Mouse (Mus musculus) testis, postnatal 14 days (tissue): ENCODE measurements at regions not wholly inside any gene's neighbourhood (a gene's known extent, or its start where the extent isn't known, plus 50 kb on each side); places are given as distances from the start of the nearest gene placed in this dataset.

ENCODE experiments used
- DNase-seq: peaks from one replicate; pipeline ENCODE4 v3.0.0; 2021; ENCODE audit warnings: low spot score

DNA sequence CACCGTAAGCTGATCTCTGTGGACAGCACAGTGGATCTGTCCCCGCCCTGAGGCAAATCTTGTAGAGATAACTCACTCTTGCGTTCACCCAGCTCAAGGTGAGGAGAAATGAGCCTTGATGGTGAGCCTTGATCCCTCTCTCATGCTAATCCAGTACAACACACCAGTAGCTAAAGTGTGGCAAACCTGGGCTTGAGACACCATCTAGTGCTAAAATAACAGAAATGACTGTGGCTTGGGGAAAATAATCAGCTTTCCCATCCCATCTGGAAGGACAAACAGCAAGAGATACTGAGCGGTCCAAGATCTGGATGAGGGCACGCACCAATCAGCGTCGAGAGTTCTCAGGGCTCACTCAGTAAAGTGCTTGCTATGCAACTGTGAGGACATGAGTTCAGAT, 50.9 kb upstream of the Cbln4 start:
- no peak for DNase-seq

DNA sequence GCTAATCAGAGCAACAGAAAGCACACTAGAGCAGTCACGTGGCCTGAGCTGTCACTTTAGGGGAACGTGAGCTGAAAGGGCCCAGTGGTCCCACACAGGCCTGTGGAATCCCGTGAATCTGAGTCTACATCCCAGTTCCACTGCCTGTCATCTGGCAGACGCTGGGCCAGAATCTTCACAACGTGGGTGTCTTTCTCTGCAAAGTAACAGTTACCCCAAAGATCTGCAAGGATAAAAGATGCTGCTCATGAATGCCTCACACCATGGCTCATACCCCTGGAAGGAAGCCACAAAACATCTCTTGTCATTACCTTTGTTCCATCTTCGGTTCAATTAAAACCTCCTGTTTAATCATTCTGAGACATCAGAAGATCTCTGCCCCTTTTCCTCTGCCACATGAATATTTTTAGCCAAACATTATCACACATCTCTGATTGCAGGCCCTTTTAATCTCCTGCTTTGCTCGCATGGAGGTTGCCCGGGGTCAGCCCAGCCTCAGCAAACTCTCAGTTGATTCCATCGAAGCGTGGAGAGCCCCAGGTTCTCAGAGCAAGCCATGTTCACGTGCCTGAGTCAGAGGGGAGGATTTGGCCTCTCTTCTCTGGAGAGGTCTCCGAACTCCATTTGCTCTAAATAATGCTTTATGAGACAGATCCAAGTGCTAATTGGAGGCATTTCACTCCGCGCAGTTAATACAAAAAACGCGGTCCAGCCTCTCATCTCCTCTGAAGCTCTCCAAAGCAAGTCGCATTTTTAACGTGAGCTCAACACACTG, 60.8 kb upstream of the Cbln4 start:
- DNase-seq = no peak

DNA sequence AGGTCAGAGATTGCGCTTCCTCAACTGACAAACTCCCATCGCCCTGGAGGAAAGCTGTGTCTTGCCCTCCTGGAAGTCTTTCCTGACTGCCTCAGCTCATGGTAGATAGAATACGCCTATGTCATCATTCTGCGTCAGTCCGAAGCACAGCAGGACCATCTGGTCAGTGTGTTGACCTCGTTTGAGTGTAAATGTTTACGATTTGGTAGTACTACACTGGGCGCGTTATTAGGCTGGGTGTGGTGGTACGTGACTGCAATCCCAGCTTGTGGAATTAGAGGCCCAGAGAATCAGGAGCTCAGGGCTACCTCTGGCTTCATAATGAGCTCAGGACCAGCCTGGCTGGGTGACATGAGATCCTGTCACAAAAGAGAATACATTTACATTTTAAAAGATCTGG, 62.0 kb upstream of the Cbln4 start:
- no peak for DNase-seq

DNA sequence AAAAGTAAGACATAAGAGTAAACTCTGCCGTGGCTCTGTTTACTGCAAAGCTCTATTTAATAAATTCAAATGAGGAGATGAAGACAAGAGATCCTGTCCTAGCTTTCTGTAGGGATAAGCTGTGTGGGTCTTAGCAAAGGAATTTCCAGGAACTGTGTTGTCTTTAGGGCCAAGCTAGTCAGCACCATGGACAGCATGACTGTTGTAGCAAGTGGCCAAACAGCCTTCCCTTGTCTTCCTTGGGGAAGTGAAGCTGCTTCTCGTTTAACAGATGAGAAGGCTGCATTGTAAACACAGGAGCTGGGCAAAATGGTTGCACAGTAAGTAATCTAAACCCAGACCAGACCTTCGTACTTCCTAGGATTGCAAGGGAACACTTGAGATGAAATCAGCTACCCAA, 67.4 kb upstream of the Cbln4 start:
- DNase-seq = peak; percentile 11

DNA sequence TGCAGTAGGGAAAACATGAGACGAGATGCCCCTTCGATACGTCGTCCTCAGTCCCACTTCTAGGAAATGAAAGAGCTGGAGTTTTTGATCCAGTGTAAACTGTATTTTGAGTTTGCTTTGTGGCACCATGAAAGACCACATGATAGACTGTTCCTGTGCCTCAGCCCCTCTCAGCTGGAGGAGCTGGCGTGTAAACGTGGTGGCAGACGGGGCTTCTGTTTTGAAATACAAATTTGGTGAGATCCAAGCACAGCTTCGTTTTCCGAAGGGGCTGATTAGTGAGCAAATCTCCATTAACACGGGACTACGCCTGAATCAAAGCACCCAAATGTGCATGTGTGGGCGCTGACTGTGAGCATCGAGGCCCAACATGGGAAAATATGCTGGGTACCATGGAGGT, 70.4 kb upstream of the Cbln4 start:
- DNase-seq = no peak

DNA sequence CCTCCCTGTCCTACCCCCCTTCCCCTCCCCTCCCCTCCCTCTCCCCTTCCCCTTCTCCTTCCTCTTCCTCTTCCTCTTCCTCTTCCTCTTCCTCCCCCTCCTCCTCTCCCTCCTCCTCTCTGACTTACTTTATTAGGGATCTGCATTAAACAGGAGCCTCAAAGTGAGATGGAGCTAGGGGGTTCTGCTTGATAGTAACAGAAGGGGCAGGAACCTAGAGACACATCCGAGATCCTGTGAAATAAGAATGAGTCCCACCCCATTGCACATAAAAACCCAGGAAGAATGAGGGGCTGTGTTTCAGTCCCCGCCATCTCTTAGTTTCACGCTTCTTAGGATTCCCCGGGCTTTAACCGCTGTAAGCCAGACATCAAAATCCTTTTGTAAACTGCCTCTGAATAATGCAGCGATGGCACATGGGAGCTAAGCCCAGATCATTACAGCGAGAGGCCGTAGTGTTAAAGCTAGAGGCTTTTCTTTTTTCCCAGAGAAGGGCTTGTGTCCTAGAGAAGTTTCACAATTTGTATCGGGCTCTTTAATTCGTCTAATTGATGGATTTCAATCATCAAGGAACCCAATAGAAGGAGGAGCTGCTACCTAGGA, 72.4 kb upstream of the Cbln4 start:
- DNase-seq = no peak

DNA sequence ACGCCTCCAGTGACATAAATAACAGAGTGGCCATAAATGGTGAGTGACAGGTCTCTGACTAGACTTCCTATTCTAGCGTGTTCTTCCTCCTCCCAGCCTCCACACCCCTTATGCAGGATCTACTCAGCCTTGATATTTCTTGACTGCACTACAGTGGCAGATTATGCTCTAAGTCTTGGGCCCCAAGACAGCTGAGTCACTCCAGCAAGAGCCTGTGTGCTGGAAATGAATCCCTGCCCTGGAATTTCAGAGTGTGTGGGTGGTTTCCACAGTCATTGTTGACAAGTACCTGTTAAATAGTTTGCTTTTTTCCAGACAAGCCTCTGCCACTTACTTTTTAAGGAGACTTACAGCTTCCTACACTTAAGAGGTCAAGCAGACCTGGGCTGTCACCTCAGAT, 84.3 kb upstream of the Cbln4 start:
- no peak for DNase-seq

DNA sequence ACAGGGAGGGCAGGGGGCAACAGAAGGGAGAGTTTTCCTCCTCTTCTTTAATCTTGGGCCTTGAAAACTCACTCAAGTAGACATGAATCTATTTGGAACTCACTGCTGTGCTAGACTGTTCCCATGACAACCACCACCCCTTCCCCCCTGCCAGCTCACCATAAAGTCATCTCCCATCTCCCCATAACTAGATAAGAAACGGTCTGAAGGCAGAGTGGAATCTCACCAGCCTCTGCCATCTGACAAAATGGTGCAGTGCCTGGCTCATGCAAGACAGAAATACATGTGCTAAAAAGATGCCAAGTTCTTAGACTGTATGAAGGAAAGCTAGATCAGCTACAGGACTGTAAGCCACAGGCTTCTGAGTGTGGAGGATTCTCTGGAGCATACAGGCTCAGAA, 88.0 kb upstream of the Cbln4 start:
- DNase-seq = no peak

DNA sequence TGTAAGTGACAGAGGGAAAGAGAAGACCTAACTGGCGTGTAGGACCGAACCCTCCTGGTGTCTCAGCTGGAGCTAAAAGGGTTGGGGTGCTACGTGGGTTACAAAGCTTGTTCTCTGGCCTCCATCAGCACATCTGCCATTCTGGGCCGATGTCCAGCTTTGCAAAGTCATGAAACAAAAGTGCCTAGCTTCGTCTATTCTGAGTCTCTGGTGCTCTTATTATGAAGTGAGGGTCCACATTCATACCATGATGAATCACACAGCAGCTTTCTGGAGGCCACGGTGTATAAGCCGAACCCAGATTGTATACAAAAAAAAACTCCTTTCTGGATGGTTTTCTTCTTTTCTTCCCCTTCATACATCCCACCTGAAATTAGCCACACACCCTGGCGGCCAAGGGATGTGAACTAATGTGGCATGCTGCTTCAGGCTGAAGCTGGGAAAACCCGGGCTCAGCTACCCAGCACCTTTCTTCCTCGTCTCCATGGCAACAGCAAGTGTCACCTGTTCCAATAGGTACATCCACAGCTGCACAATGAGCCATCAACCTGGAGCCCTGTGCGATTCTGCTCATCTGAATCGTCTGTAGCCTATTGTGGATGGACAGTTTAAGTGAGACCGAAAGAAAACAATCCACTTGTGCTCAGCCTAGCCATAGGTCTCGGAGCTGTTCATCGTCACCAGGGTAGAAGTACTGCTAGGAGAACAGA, 89.5 kb upstream of the Cbln4 start:
- no peak for DNase-seq

DNA sequence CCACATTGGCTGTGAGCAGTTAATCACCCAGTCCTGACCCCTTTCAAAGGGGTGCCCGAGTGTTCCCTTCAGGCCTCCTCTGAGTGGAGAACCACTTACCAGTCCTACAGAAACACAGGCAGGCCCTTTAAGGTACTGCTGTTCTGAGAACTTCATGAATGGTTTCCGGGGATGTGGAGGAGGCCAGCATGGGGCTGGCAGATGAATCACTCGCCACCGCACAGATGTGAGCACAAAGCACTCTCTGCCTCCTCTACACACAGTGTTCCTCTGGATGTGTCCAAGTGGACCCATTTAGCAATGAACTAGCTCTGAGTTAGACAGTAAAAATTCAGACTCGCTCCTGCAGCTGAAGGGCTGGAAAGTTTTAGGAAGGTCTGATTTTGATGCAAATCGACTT, 96.8 kb upstream of the Cbln4 start:
- DNase-seq = no peak

DNA sequence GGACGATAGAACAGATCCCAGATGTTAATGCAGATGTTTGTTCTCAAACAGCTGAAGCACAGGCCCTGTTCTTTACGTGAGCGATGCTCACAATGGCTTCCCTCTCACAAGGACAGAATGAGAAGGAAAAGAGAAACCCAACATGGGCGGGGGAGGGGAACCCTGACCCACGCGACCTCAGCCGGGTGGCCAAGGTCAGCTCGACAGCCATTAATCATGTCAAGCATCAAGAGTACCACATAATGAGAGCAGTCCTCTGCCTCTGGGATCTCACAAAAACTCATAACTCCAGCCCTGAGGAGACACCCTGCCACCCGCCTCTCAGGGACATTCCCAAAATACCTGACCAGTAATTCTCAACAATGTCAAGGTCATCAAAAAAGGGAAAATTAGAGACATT, 100.0 kb upstream of the Cbln4 start:
- no peak for DNase-seq

DNA sequence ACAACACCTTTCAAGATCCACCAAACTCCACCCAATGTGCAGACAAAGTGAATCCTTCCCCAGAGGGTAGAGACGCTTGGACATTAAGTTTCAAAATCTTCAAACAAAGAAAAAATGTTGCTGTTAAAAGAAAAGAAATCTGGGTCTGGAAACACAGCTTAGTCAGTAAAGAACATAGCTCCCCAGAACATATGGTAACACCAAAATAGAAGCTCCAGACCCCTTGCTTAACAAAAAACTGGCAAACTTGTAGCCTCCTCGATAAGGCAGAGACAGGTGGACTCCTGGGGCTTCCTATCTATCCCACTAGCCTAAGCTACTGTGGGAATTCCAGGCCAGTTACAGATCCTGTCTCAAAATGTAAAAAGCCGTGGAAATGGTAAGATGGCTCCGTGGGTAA, 99.6 kb upstream of the Mc3r start:
- peak; percentile 36 for DNase-seq

DNA sequence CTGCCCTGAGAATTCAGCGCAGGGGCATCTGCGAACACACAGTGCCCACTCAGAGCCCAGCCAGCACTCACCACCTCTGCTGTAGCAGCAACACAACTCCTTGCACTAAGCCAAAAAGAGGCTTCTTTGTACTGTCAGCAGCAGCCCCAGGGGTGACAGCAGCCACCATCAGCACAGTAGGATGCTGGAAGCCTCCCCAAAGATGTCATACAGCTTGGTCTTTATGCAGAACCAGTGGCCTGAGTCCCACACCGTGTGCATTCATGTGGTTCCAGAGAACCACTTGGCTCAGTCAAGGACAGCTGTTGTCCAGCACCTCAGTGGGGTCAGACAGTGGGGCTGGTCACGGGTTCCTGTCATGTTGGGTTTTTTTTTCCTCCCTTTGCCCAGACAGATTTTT, 98.6 kb upstream of the Mc3r start:
- no peak for DNase-seq

DNA sequence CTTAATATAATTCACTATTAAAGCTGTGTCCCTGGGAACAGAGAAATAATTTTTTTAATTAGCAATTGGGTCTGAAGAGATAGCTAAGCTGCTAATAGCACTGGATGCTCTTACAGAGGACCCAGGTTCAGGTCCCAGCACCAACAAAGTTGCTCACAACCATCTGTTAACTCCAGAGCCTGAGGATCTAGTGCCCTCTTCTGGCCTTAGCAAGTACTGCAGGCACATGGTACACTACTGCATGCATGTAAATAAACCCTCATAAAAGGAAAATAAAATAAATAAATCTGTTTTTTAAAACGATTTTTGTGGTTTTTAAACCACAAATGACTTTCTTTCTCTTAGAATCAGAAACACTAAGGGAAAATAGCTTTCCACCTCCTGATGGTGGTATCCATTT, 97.4 kb upstream of the Mc3r start:
- DNase-seq = no peak

DNA sequence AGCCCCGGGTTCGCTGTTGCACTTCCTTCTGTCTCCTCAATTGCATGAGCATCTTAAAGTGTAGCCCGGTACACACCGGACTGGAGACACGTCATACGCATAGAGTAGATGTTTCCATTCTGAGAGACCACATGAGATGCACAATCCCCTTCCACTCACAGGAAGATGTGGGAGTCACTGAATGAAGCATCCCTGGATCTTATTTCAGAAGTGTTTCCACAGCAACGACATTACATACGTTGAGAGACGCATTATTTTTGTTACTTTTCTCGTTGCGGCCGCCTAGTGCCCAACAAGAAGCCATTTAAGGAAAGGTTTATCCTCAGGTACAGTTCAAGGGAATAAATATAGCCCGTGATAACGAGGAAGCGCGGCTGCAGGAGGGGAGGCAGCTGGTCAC, 88.4 kb upstream of the Mc3r start:
- DNase-seq = no peak

DNA sequence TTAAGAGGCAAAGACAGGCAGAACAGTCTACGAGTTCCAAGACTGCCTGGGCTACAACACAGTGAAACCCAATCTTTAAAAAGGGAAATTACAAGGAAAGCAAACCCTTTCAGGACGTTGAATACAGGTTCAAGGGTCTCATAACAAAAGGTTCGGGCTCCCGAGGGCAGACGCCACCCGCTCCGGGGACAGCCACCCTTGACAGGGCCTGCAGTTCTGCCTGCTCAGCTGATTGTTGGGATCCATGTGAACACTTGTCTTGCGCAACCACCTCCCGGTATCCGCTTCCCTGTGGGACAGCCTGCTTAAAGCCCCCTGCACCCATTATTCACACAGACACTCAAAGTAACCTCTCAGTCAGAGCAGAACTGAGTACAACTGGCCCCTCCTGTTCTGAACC, 70.9 kb upstream of the Mc3r start:
- DNase-seq = no peak

DNA sequence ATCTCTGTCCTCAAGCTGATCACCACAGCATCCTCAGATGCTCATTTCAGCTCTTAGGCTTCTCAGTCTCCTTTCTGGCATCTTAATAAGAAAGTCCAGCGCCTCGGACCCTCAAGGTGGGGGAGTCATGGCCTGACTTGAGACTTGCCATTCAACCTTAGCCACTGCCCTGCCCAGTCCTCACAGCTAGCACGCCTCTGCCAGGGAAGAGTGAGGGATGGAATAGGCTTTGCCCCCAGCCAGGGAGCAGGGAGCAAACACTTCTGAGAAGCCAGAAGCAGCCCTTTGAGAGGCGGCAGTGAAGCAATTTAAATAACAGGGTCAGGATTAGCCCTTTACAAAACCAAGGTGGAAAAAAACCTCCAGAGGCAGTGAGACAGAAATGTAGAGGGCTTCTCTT, 69.0 kb upstream of the Mc3r start:
- no peak for DNase-seq

DNA sequence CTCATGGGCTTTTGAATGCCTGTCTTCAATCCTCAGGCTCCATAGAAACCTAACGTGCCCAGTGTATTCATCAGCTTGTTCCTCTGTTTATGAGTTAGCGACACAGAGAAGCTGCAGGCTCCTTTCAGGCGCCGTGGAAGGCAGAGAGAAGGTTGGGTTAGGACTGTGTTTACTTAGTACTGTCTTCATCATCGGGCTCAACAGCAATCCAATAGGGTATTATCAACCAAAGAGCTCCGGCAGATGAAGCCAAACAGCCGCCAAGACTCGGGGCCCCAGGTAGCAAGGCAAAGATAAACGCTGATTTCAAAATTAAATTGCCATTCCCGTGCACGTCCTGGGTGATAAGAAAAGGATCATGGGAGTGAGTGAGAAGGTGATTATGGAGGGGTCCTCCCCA, 50.5 kb upstream of the Mc3r start:
- DNase-seq = no peak
